Mouse (Mus musculus) hindbrain, embryonic 16.5 days (tissue): ENCODE data around the gene Naa20. TPM values are rescaled to one million over a fixed set of nuclear protein-coding genes. Genes with fewer than 3 reads are reported as not detected.

ENCODE experiments used
- ATAC-seq: fragments of 200-750 bp; cut with Nextera tagmentation; 2 replicates; pipeline ENCODE4 v1.8.0; 2017; ENCODE audit warnings: moderate TSS enrichment, moderate library complexity
- H3K27ac ChIP-seq: fragments of 300-500 bp; sonication (generic); 2 replicates; pipeline ENCODE4 v1.5.1; 2014; ENCODE audit warnings: low read depth, mild to moderate bottlenecking, control low read depth, low read length, moderate library complexity
- H3K27me3 ChIP-seq: fragments of 300-500 bp; sonication (generic); replicated peaks from 2 replicates; pipeline ENCODE4 v1.6.1; 2014; ENCODE audit warnings: low read length; ENCODE audit not compliant: control insufficient read depth, insufficient read depth
- H3K36me3 ChIP-seq: fragments of 300-500 bp; sonication (generic); 2 replicates; pipeline ENCODE4 v1.6.1; 2014; ENCODE audit warnings: mild to moderate bottlenecking, low read length, moderate library complexity, mixed read lengths; ENCODE audit not compliant: control insufficient read depth, insufficient read depth
- H3K4me1 ChIP-seq: fragments of 300-500 bp; sonication (generic); 2 replicates; pipeline ENCODE4 v1.6.1; 2014; ENCODE audit warnings: low read depth, low read length; ENCODE audit not compliant: control insufficient read depth, insufficient read depth
- H3K4me2 ChIP-seq: fragments of 300-500 bp; sonication (generic); 2 replicates; pipeline ENCODE4 v1.6.1; 2014; ENCODE audit warnings: mild to moderate bottlenecking, low read length, control low read depth, moderate library complexity
- H3K4me3 ChIP-seq: fragments of 300-500 bp; sonication (generic); 2 replicates; pipeline ENCODE4 v1.5.1; 2014; ENCODE audit warnings: mild to moderate bottlenecking, low read length, control low read depth, moderate library complexity
- H3K9ac ChIP-seq: fragments of 300-500 bp; sonication (generic); 2 replicates; pipeline ENCODE4 v1.6.1; 2014; ENCODE audit warnings: low read depth, mild to moderate bottlenecking, control low read depth, low read length, moderate library complexity
- H3K9me3 ChIP-seq: fragments of 300-500 bp; sonication (generic); 2 replicates; pipeline ENCODE4 v1.6.1; 2014; ENCODE audit warnings: mild to moderate bottlenecking, low read length, moderate library complexity; ENCODE audit not compliant: control insufficient read depth
- WGBS: fragments of 180-500 bp; shearing (Covaris S2); extraction: QIAGEN DNeasy Blood & Tissue Kit; methylation state at CpG from one replicate; pipeline ENCODE4 v1.1.7; 2014; 5-methylcytosine and 5-hydroxymethylcytosine counted together
- polyA plus RNA-seq: library from polyadenylated mRNA; unstranded; fragments of >200 nt; fragmentation: Nextera tagmentation; extraction: Ambion mirVana; gene quantifications from 2 replicates; pipeline ENCODE4 v1.2.1, GENCODE M21; 2015

The Naa20 gene
- polyA plus RNA-seq = 126 and 139 TPM in 2 replicates

DNA sequence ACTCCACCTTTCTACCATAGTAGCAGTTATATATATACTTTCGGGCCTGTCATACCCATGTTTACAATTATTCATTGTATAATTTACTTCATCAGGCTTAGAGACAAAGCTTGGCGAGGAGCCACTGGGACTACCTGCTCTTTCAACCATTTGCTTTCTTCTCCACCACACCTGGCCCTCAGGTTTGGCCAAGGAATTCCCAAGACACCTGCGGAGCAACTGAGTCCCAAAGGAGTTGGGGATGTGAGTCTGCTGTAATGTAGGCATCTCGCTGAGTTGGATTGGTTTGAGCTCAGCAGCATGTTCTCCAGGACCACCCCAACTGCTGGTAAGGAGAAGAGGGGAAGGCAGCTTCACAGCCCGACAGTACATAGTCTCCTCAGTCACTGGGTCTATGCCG lies at the start of gene Naa20:
Gene Naa20 (plus strand): TSS at position 239 of the 400 bp plus-strand sequence.
- Histone ChIP-seq H3K4me1 (peaks cover 12% of the 10 kb centered on the region), H3K36me3 (no peaks in the 10 kb centered on the region), H3K9ac (peak within 1 kb of the TSS; percentile 93), H3K27ac (no peak within 1 kb of the TSS), H3K27me3 (no peaks in the 10 kb centered on the region), H3K4me3 (peak within 1 kb of the TSS; percentile 94), H3K9me3 (no peaks in the 10 kb centered on the region), H3K4me2 (peak within 1 kb of the TSS; percentile 64)
- ATAC-seq = no peak
- 89% methylated on average over 6 of the region's 6 CpGs for WGBS

DNA sequence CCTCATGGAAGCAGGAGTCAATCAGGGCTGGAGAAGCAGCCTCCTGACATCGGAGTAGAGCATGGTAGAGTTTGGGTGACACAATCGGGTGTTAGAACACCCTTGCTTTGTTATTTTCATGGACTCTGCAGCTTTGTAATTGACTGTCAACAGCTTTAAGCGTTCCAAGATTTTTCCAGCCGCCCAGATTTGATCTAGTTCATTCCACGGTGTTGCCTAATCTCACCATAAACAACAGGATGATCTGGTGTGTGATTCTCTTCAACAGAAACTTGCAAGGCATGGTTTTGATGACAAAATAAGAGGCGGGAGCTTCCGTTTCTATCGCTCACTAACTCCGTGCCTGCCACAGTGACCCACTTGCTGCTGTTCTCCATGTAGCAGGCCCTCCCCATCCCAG lies 46.1 kb upstream of the Naa20 start:
- peaks cover 17% of the 10 kb centered on the region for H3K4me1 ChIP-seq
- 94% methylated on average over 9 of the region's 9 CpGs for WGBS
- no peak overlapping the region for H3K4me3 ChIP-seq
- no peak overlapping the region for H3K27ac ChIP-seq
- ATAC-seq = no peak
- no peaks in the 10 kb centered on the region for H3K9me3 ChIP-seq
- no peaks in the 10 kb centered on the region for H3K27me3 ChIP-seq
- H3K4me2 ChIP-seq = no peak overlapping the region
- no peaks in the 10 kb centered on the region for H3K36me3 ChIP-seq
- H3K9ac ChIP-seq = no peak overlapping the region

DNA sequence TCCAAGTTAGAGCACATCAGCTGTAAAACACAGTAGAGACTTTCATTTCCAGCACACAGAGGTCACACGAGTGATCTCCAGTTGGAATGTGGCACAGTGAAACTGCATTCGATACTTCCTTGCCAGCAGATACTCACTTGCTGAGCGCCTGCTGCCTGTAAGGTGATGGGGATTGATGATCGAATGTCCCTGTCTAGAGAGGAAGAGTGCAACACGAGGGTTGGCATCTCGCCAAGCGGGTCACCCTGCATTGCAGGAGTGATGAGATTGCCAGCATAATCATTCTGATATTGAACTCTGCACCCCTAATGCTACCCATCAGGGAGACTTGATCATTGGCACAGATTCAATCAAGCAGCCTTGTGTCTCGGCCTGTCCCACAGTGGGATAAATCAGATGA lies 44.0 kb upstream of the Naa20 start:
- 62% methylated on average over 8 of the region's 8 CpGs for WGBS
- Histone ChIP-seq H3K27ac (no peak overlapping the region), H3K4me3 (no peak overlapping the region), H3K9ac (no peak overlapping the region), H3K4me2 (no peak overlapping the region), H3K36me3 (no peaks in the 10 kb centered on the region), H3K27me3 (no peaks in the 10 kb centered on the region), H3K4me1 (peaks cover 17% of the 10 kb centered on the region), H3K9me3 (no peaks in the 10 kb centered on the region)
- no peak for ATAC-seq

DNA sequence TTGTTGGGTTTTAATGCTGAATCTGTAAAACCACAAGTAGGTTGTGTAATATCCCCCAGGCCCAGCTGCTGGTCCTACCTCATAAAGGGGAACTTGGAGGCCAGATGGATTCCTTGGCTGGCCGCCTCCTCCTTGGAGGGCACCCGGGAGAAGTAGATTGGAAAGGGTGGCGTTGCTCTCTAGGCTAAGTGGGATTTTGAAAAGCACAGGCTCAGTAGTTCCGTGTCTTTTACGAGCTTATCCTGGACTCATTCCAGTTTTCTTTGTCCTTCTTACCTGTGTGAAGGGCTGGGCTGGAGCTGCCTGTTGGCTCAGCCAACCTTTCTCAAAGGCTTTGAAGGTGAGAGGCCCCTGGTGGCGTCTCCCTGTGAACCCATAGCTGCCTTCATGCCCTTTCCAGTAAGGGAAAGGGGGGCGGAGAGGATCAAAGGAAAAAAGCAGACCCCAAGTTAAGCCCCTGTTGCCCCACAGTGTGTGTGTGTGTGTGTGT lies 42.4 kb upstream of the Naa20 start:
- Histone ChIP-seq H3K4me2 (peak overlapping the region; percentile 60), H3K9me3 (no peaks in the 10 kb centered on the region), H3K9ac (peak overlapping the region; percentile 64), H3K27ac (peak overlapping the region; percentile 78), H3K4me1 (peaks cover 17% of the 10 kb centered on the region), H3K27me3 (no peaks in the 10 kb centered on the region), H3K4me3 (no peak overlapping the region; the same call in 1 of the 2 replicates), H3K36me3 (no peaks in the 10 kb centered on the region)
- ATAC-seq = peak; percentile 13
- 35% methylated on average over 7 of the region's 7 CpGs for WGBS

DNA sequence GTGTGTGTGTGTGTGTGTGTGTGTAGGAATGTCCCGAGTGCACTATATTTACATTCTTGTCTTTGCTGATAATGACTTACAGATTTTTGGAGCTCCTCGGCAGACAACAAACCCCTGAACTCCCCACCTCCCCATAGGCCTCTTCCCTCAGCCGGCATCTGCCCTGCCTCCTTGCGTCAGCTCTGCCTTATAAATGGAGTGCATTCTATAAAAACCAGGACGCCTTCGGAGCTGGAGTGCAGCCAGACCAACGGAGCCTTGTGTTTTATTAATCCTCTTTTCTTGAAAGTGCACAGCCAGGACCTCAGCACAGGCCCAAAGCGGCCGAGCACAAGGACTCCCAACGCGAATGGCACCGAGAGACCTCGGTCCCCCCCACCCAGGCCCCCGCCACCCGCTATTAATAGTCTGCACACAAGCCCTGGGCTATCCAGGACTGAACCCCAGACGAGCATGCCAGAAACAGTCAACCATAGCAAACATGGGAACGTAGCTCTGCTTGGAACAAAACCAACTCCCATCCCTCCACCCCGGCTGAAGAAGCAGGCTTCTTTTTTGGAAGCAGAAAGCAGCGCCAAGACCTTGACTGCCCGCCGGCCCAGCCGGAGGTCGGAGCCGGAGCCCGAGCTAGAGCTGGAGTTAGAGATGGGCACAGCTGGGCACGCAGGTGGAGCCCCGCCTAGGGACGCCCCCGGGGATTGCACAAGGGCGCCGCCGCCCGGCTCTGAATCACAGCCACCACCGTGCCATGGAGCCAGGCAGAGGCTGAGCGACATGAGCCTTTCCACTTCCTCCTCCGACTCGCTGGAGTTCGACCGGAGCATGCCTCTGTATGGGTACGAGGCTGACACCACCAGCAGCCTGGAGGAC lies 41.7 kb upstream of the Naa20 start:
- 6% methylated on average over 40 of the region's 40 CpGs for WGBS
- H3K4me1 ChIP-seq = peaks cover 17% of the 10 kb centered on the region
- H3K9ac ChIP-seq = peak overlapping the region; percentile 64
- H3K36me3 ChIP-seq = no peaks in the 10 kb centered on the region
- peak overlapping the region; percentile 78 for H3K27ac ChIP-seq
- peak overlapping the region; percentile 60 for H3K4me2 ChIP-seq
- ATAC-seq = peak; percentile 90
- no peaks in the 10 kb centered on the region for H3K27me3 ChIP-seq
- peak overlapping the region; percentile 37 for H3K4me3 ChIP-seq
- H3K9me3 ChIP-seq = no peaks in the 10 kb centered on the region

DNA sequence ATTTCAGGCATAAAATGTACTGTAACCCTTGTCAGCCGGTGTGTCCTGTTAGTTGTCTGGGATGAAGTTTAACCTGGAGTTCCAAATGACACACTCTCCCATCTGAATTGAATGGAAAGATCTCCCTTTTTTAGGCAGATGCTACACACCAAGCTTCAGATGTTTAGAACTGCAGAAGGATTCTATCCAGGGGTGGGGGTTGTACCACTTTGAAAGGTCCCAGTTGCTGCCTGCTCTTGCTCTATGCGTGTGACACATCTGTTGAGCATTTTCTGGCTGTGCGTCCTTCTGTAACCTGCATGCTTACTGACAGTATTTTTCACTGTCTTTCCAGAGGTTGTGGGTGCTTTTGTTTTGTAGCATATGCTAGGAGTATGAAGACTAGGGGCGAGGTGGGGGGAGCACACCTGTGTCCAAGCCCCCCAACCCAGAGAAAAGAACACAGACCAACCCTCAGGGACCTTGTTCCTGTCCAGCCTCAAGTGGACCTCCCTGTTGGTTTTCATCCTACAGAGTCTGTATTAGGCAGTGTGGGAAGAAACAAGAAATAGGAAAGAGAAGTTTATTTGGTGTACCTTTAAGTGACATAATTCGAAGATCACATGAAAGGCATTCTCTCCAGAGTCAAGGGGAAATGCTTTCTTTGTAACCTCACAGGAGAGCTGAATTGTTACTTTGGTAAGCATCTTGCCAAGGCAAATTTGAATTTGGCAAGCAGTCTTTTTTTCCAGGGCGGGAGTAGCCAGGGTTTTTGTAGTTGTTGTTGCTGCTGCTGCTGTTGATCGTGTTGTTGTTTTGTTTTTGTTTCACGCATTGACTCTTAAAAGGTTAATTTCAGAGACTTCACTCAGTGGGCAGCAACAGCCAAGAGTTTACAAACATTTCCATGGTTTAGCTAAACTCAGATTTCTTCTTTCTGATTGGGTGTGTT lies 40.4 kb upstream of the Naa20 start:
- Histone ChIP-seq H3K27me3 (no peaks in the 10 kb centered on the region), H3K4me2 (peak overlapping the region; percentile 60), H3K9ac (peak overlapping the region; percentile 64), H3K4me1 (peaks cover 17% of the 10 kb centered on the region), H3K4me3 (peak overlapping the region; percentile 37), H3K27ac (peak overlapping the region; percentile 78), H3K36me3 (no peaks in the 10 kb centered on the region), H3K9me3 (no peaks in the 10 kb centered on the region)
- WGBS = 45% methylated on average over 8 of the region's 8 CpGs
- no peak for ATAC-seq

DNA sequence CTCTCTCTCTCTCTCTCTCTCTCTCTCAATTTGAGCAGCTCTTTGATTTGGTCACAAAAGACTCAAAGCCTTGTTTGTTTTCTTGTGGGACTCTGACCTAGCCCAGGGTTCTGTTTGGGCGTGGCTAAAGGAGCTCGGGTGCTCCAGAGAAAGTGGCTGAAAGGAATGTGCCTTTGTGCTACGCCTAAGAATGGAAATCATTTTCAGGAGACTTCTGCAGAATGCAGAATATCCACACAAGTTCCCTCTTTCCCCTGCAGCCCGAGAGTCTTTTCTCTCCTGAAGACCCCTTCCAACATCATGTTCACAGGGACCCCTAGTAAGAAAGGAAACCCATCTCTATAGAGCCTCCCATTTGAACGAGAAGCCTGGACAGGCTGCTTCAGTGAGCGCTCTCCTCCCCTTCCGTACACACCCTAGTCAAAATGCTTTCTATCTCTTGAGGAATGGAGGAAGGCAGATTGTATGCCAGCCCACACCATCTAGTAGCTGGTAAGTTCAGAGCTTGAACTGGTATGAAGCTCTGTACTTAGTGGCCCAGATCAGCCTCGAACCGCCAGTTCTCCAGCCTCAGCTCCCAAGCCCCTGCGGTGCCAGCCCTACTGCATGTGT lies 39.6 kb upstream of the Naa20 start:
- Histone ChIP-seq H3K9me3 (no peaks in the 10 kb centered on the region; the same call in 1 of the 2 replicates), H3K27me3 (no peaks in the 10 kb centered on the region), H3K4me1 (peaks cover 17% of the 10 kb centered on the region), H3K36me3 (0 out of 2 replicates have a peak, but pooled peaks cover 4% of the 10 kb centered on the region), H3K4me3 (peak overlapping the region; percentile 37), H3K27ac (peak overlapping the region; percentile 32; the same call in 1 of the 2 replicates), H3K4me2 (peak overlapping the region; percentile 60), H3K9ac (peak overlapping the region; percentile 1; the same call in 1 of the 2 replicates)
- WGBS = 34% methylated on average over 10 of the region's 10 CpGs
- no peak for ATAC-seq

DNA sequence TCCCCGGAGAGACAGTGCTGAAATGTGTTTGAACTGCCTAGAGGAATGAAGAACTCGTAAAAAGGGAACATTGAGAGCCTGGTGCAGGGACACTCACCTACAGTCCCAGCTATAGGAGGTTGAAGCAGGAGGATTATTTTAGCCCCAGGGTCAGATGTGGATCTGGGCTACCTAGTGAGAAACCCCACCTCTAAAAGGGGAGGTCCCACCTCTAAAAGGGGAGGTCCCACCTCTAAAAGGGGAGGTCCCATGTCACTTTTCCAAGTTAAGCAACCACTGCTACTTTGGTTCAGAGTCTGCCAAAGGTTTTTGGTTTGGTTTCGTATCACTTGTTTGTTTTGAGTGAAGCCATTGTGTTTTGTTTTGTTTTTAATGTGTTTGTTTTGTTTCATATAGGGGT lies 36.6 kb upstream of the Naa20 start:
- Histone ChIP-seq H3K4me1 (peaks cover 3% of the 10 kb centered on the region; the same call in 1 of the 2 replicates), H3K4me2 (no peak overlapping the region), H3K4me3 (no peak overlapping the region), H3K27ac (no peak overlapping the region), H3K9ac (no peak overlapping the region), H3K36me3 (0 out of 2 replicates have a peak, but pooled peaks cover 4% of the 10 kb centered on the region), H3K9me3 (no peaks in the 10 kb centered on the region; the same call in 1 of the 2 replicates), H3K27me3 (no peaks in the 10 kb centered on the region)
- ATAC-seq = no peak
- WGBS = 93% methylated on average over 3 of the region's 3 CpGs
